In the genomic region with DNA sequence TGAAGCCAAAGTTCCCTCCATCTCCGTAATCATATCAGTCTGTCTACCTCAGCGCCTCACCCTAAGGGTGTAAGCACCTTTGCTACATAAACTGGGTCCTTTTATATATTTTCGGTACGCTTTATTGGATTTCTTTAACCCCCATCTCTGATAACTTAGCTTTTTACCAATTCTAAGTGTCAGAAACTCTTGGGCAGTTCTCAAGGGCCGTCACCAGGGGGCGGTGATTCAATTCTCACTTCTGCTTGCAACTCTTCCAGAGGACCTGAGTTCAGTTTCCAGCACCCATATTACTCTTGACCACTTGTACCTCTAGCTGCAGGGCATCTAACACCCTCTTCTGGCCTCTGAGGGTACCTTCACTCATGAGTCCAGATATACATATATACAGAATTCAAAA, we compare ENCODE assay signal across 12 mouse cellular contexts.
DNase-seq lines count a peak whose midpoint lies in the region; ATAC-seq and TF ChIP-seq lines count a peak whose summit lies in the region.
"Had no signal": no experiment of that assay in that cellular context is flagged by ENCODE, and none has a peak within 500 bp of the region (broad histone marks: within the 10 kb centered on the region; RNA-seq: fewer than 3 reads in every experiment).

No protein-coding gene starts in this region.

- H3K4me3 ChIP-seq in intestine, postnatal 0 days (ENCODE audit: low read depth, low read length): no peak overlapping the region
- H3K4me3 ChIP-seq in intestine, embryonic 15.5 days (replicated peaks): no peak overlapping the region
- H3K4me3 ChIP-seq in stomach, postnatal 0 days (ENCODE audit: low read depth, low read length): no peak overlapping the region
- H3K4me3 ChIP-seq: heart, embryonic 10.5 days had no signal

- whole genome bisulfite sequencing in intestine, postnatal 0 days: 68% methylated on average over 6 of the region's 6 CpGs
- WGBS in intestine, embryonic 15.5 days: 69% methylated on average over 6 of the region's 6 CpGs
- WGBS in stomach, postnatal 0 days: 65% methylated on average over 6 of the region's 6 CpGs

- DNase-seq in adrenal gland, adult (ENCODE audit: inconsistent age in 2 of 2, low spot score in 1 of 2): peak; percentile 8 to 44
- no peak for DNase-seq in adrenal gland, postnatal 14 days
- peak; percentile 1 for DNase-seq in lung, postnatal 36 days
- DNase-seq in lung, postnatal 10 days: no peak
- no peak for DNase-seq in stomach, postnatal 0 days (ENCODE audit: low spot score)
- DNase-seq in urinary bladder, adult 2 months (ENCODE audit: low spot score): no peak
- DNase-seq: cerebellum, postnatal 36 days; kidney, postnatal 14 days had no signal

- H3K9me3 ChIP-seq in intestine, postnatal 0 days (ENCODE audit: control insufficient read depth): no peaks in the 10 kb centered on the region
- no peaks in the 10 kb centered on the region for H3K9me3 ChIP-seq in intestine, embryonic 15.5 days
- no peaks in the 10 kb centered on the region for H3K9me3 ChIP-seq in stomach, postnatal 0 days (ENCODE audit: control insufficient read depth, low read length)
- H3K9me3 ChIP-seq: heart, embryonic 10.5 days had no signal

- ATAC-seq in intestine, postnatal 0 days: no peak
- ATAC-seq in intestine, embryonic 15.5 days: no peak
- no peak for ATAC-seq in stomach, postnatal 0 days (ENCODE audit: low FRiP score, low TSS enrichment)

- H3K27me3 ChIP-seq in intestine, postnatal 0 days (replicated peaks; ENCODE audit: control insufficient read depth, insufficient read depth, low read length): no peaks in the 10 kb centered on the region
- H3K27me3 ChIP-seq in intestine, embryonic 15.5 days (replicated peaks): no peaks in the 10 kb centered on the region
- no peaks in the 10 kb centered on the region for H3K27me3 ChIP-seq in stomach, postnatal 0 days (ENCODE audit: control insufficient read depth, insufficient read depth, low read length)

- no peak overlapping the region for H3K4me2 ChIP-seq in intestine, postnatal 0 days (replicated peaks; ENCODE audit: low read depth)
- no peak overlapping the region for H3K4me2 ChIP-seq in intestine, embryonic 15.5 days (replicated peaks)
- H3K4me2 ChIP-seq in stomach, postnatal 0 days (replicated peaks; ENCODE audit: low read depth): no peak overlapping the region
- H3K4me2 ChIP-seq: midbrain, embryonic 11.5 days had no signal

- TF ChIP-seq EP300 in stomach, postnatal 0 days (optimal IDR thresholded peaks at IDR 0.05): no peak

- H3K27ac ChIP-seq in intestine, postnatal 0 days (ENCODE audit: low read depth, low read length): no peak overlapping the region
- H3K27ac ChIP-seq in intestine, embryonic 15.5 days: no peak overlapping the region
- H3K27ac ChIP-seq in stomach, postnatal 0 days (replicated peaks): no peak overlapping the region
- H3K27ac ChIP-seq: heart, embryonic 10.5 days had no signal

- H3K4me1 ChIP-seq in intestine, postnatal 0 days (replicated peaks; ENCODE audit: control insufficient read depth, insufficient read depth, low read length): no peaks in the 10 kb centered on the region
- no peaks in the 10 kb centered on the region for H3K4me1 ChIP-seq in intestine, embryonic 15.5 days (replicated peaks)
- H3K4me1 ChIP-seq in stomach, postnatal 0 days (replicated peaks; ENCODE audit: control insufficient read depth, insufficient read depth): no peaks in the 10 kb centered on the region
- H3K4me1 ChIP-seq: heart, embryonic 10.5 days had no signal

- no peak overlapping the region for H3K9ac ChIP-seq in intestine, postnatal 0 days (ENCODE audit: low read depth, low read length)
- H3K9ac ChIP-seq in intestine, embryonic 15.5 days: no peak overlapping the region
- no peak overlapping the region for H3K9ac ChIP-seq in stomach, postnatal 0 days (ENCODE audit: low read length)

- H3K36me3 ChIP-seq in intestine, postnatal 0 days (ENCODE audit: control insufficient read depth, insufficient read depth): no peaks in the 10 kb centered on the region
- H3K36me3 ChIP-seq in intestine, embryonic 15.5 days: no peaks in the 10 kb centered on the region
- H3K36me3 ChIP-seq in stomach, postnatal 0 days (ENCODE audit: control insufficient read depth, insufficient read depth, low read length): no peaks in the 10 kb centered on the region
- H3K36me3 ChIP-seq: heart, embryonic 10.5 days had no signal

- TF ChIP-seq CTCF in intestine, postnatal 0 days (IDR thresholded peaks at IDR 0.05; ENCODE audit: low read depth): peak; percentile 24; the same call in 1 of the 2 replicates
- peak; percentile 43 for TF ChIP-seq CTCF in stomach, postnatal 0 days (IDR thresholded peaks at IDR 0.05; ENCODE audit: low read depth)

Comparison
In these comparisons a context has a peak if more than half of its experiments do, and no peak if none do; other contexts are left out.
1. DNase-seq: peak in adrenal gland, adult (2 of 2) and lung, postnatal 36 days (single experiment); none in adrenal gland, postnatal 14 days (single experiment), lung, postnatal 10 days (single experiment), stomach, postnatal 0 days (single experiment) and urinary bladder, adult 2 months (single experiment).